Mouse (Mus musculus) liver, postnatal 0 days (tissue): ENCODE measurements around the gene Lipn.

Experiments
- CTCF ChIP-seq: sonication (generic); IDR thresholded peaks from 2 replicates; pipeline ENCODE4 v1.5.1; 2016; ENCODE audit warnings: antibody characterized with exemption, low read depth
- EP300 ChIP-seq: IDR thresholded peaks from 2 replicates; pipeline ENCODE4 v1.6.1; 2016; ENCODE audit warnings: antibody characterized with exemption, low read depth, mild to moderate bottlenecking

GRCm38 (mm10) chr19:34119102-34119501, 51.9 kb downstream of the Lipn start:
- TF ChIP-seq CTCF (no peak), EP300 (no peak)
